8 mouse cellular contexts compared by ENCODE assay signal in genomic region chr16:94788165-94788564, GRCm38 (mm10).
A peak's percentile ranks its signal among the peaks of the same experiment; 100 is the strongest.
DNase-seq lines count a peak whose midpoint lies in the region; ATAC-seq and TF ChIP-seq lines count a peak whose summit lies in the region.

No protein-coding gene starts in this region.

- no peak overlapping the region for H3K27ac ChIP-seq in neural tube, embryonic 15.5 days (replicated peaks)
- H3K27ac ChIP-seq in embryonic fibroblast, embryonic 13.5 days (ENCODE audit: insufficient read depth, low read length): no peak overlapping the region
- H3K27ac ChIP-seq in liver, adult 2 months (replicated peaks; ENCODE audit: insufficient read depth, low read depth, low read length): no peak overlapping the region

- H3K36me3 ChIP-seq in neural tube, embryonic 15.5 days: no peaks in the 10 kb centered on the region
- no peaks in the 10 kb centered on the region for H3K36me3 ChIP-seq in liver, adult 2 months (ENCODE audit: control insufficient read depth, insufficient read depth, low read length)

- no peak overlapping the region for H3K9ac ChIP-seq in neural tube, embryonic 15.5 days (replicated peaks)
- no peak overlapping the region for H3K9ac ChIP-seq in liver, adult 2 months (ENCODE audit: low read depth, low read length)

- no peaks in the 10 kb centered on the region for H3K79me2 ChIP-seq in liver, adult 2 months (ENCODE audit: control insufficient read depth, insufficient read depth, low read length)

- no peak for TF ChIP-seq POLR2A in embryonic fibroblast, embryonic 13.5 days (IDR thresholded peaks at IDR 0.05; ENCODE audit: low read depth, low read length)
- TF ChIP-seq POLR2A in liver, adult 2 months (IDR thresholded peaks at IDR 0.05; ENCODE audit: extremely low read depth, insufficient read depth, low read length): no peak

- 7% methylated on average over 16 of the region's 16 CpGs for WGBS in neural tube, embryonic 15.5 days
- WGBS in liver, adult 2 months: 7% methylated on average over 16 of the region's 16 CpGs

- H3K4me3 ChIP-seq in neural tube, embryonic 15.5 days (replicated peaks): no peak overlapping the region
- H3K4me3 ChIP-seq in embryonic fibroblast, embryonic 13.5 days (ENCODE audit: insufficient read depth, low read length): no peak overlapping the region
- H3K4me3 ChIP-seq in liver, adult 2 months (ENCODE audit: insufficient read depth, low read depth, low read length): no peak overlapping the region

- 0 out of 2 replicates have a peak, but pooled peaks cover 3% of the 10 kb centered on the region for H3K4me1 ChIP-seq in neural tube, embryonic 15.5 days
- H3K4me1 ChIP-seq in embryonic fibroblast, embryonic 13.5 days (ENCODE audit: control insufficient read depth, insufficient read depth, low read length): no peaks in the 10 kb centered on the region
- H3K4me1 ChIP-seq in liver, adult 2 months (ENCODE audit: control insufficient read depth, insufficient read depth, low read length): no peaks in the 10 kb centered on the region

- H3K27me3 ChIP-seq in neural tube, embryonic 15.5 days (replicated peaks): no peaks in the 10 kb centered on the region
- H3K27me3 ChIP-seq in liver, adult 2 months (ENCODE audit: control insufficient read depth, insufficient read depth, low read length): 0 out of 2 replicates have a peak, but pooled peaks cover 2% of the 10 kb centered on the region

- peak; percentile 80 for TF ChIP-seq CTCF in embryonic fibroblast, embryonic 13.5 days (IDR thresholded peaks at IDR 0.05; ENCODE audit: borderline replicate concordance, insufficient read depth, low read length)
- TF ChIP-seq CTCF in liver, adult 2 months (IDR thresholded peaks at IDR 0.05; ENCODE audit: low read depth, low read length): peak; percentile 91

- no peak overlapping the region for H3K4me2 ChIP-seq in neural tube, embryonic 15.5 days

- peak; percentile 76 for DNase-seq in neural tube, embryonic 10.5 days (ENCODE audit: extremely low spot score, low spot score)
- DNase-seq in adrenal gland, postnatal 4 days (ENCODE audit: low spot score in 2 of 2): peak; percentile 20 to 45
- peak; percentile 12 to 48 for DNase-seq in kidney, adult 8-10 months
- DNase-seq in liver, adult 2 months (ENCODE audit: extremely low read depth, low read depth, low spot score): peak; percentile 2
- DNase-seq in right cerebral cortex, adult 18-20 months: peak; percentile 83
- DNase-seq in adipocyte (ENCODE audit: low spot score): no peak

- H3K9me3 ChIP-seq in neural tube, embryonic 15.5 days (replicated peaks): no peaks in the 10 kb centered on the region

- no peak for ATAC-seq in neural tube, embryonic 15.5 days (ENCODE audit: low FRiP score)
